Mouse (Mus musculus) erythroblast, embryonic 14.5 days (primary cell): ENCODE results near the gene Fbxw4. TPM values are rescaled to one million over a fixed set of nuclear protein-coding genes. Genes with fewer than 3 reads are reported as not detected.
"Not testable (repeated sequence)": the region's sequence is repeated elsewhere in the genome, so short reads cannot be mapped to it uniquely, and the experiment has no call there.

Experiments
- H3K27me3 ChIP-seq: 2 replicates; pipeline ENCODE4 v1.6.1; 2012; ENCODE audit warnings: inconsistent platforms; ENCODE audit not compliant: control insufficient read depth
- H3K36me3 ChIP-seq: 2 replicates; pipeline ENCODE4 v1.6.1; 2012; ENCODE audit warnings: mild to moderate bottlenecking, inconsistent platforms; ENCODE audit not compliant: control insufficient read depth
- H3K4me1 ChIP-seq: 2 replicates; pipeline ENCODE4 v1.6.1; 2012; ENCODE audit warnings: inconsistent platforms; ENCODE audit not compliant: control insufficient read depth
- H3K4me3 ChIP-seq: replicated peaks from 2 replicates; pipeline ENCODE3; 2012; ENCODE audit warnings: moderate library complexity, mild to moderate bottlenecking, inconsistent platforms
- H3K9me3 ChIP-seq: 2 replicates; pipeline ENCODE4 v1.6.1; 2012; ENCODE audit warnings: low read length, inconsistent platforms, mixed read lengths; ENCODE audit not compliant: control insufficient read depth
- GATA1 ChIP-seq: IDR thresholded peaks from 2 replicates; pipeline ENCODE4 v1.6.1; 2012; ENCODE audit warnings: low read length, inconsistent platforms, mixed read lengths
- TAL1 ChIP-seq: IDR thresholded peaks from 3 replicates; pipeline ENCODE4 v1.6.1; 2012; ENCODE audit warnings: low read length, inconsistent platforms, mixed read lengths
- polyA plus RNA-seq: library from polyadenylated mRNA; stranded (reverse); fragments of >175 nt; gene quantifications from 2 replicates; pipeline ENCODE4 v1.2.3, GENCODE M21; 2012

The Fbxw4 gene
- polyA plus RNA-seq, 1 experiment: 8.5 TPM

GRCm38 (mm10) chr19:45565925-45566715 lies 94.0 kb downstream of the Fbxw4 start:
- H3K9me3 ChIP-seq: no peaks in the 10 kb centered on the region
- H3K27me3 ChIP-seq: no peaks in the 10 kb centered on the region
- TF ChIP-seq TAL1 (no peak), GATA1 (no peak)
- H3K36me3 ChIP-seq: no peaks in the 10 kb centered on the region; the same call in 1 of the 2 replicates
- H3K4me3 ChIP-seq: no peak overlapping the region
- H3K4me1 ChIP-seq: peaks cover 6% of the 10 kb centered on the region

GRCm38 (mm10) chr19:45560153-45560890 lies 99.8 kb downstream of the Fbxw4 start, which contains the start of the genes Poll and Gm17018:
Poll (minus strand) TSS chr19:45560531.
Gm17018 (plus strand) TSS chr19:45560615.
- no peaks in the 10 kb centered on the region for H3K27me3 ChIP-seq
- H3K4me3 ChIP-seq: peak within 1 kb of the TSS; percentile 89
- H3K36me3 ChIP-seq: peaks cover 11% of the 10 kb centered on the region
- H3K4me1 ChIP-seq: peaks cover 30% of the 10 kb centered on the region
- TF ChIP-seq TAL1 (no peak), GATA1 (no peak)
- no peaks in the 10 kb centered on the region for H3K9me3 ChIP-seq

GRCm38 (mm10) chr19:45554136-45554535 lies 106.0 kb downstream of the Fbxw4 start:
- no peak overlapping the region for H3K4me3 ChIP-seq

GRCm38 (mm10) chr19:45552187-45552586 lies 107.9 kb downstream of the Fbxw4 start:
- peaks cover 12% of the 10 kb centered on the region for H3K9me3 ChIP-seq
- H3K4me3 ChIP-seq: no peak overlapping the region
- TF ChIP-seq GATA1: no peak
- no peak for TF ChIP-seq TAL1
- peaks cover 2% of the 10 kb centered on the region; the same call in 1 of the 2 replicates for H3K27me3 ChIP-seq
- H3K36me3 ChIP-seq: peaks cover 39% of the 10 kb centered on the region
- H3K4me1 ChIP-seq: peaks cover 39% of the 10 kb centered on the region

More at GRCm38 (mm10) chr19:45554136-45554535, 106.0 kb downstream of the Fbxw4 start:
- Histone ChIP-seq H3K4me1 (peaks cover 21% of the 10 kb centered on the region), H3K9me3 (no peaks in the 10 kb centered on the region; the same call in 1 of the 2 replicates), H3K27me3 (no peaks in the 10 kb centered on the region), H3K36me3 (peaks cover 42% of the 10 kb centered on the region)
- TF ChIP-seq TAL1 (no peak), GATA1 (no peak)

- peaks cover 45% of the 10 kb centered on the region for H3K4me1 ChIP-seq
- H3K27me3 ChIP-seq: peaks cover 14% of the 10 kb centered on the region
- peaks cover 12% of the 10 kb centered on the region for H3K9me3 ChIP-seq
- no peak for TF ChIP-seq GATA1
- no peak for TF ChIP-seq TAL1
- no peak overlapping the region for H3K4me3 ChIP-seq
- H3K36me3 ChIP-seq: peaks cover 27% of the 10 kb centered on the region
Observed at GRCm38 (mm10) chr19:45549948-45550347, 110.2 kb downstream of the Fbxw4 start.

DNA sequence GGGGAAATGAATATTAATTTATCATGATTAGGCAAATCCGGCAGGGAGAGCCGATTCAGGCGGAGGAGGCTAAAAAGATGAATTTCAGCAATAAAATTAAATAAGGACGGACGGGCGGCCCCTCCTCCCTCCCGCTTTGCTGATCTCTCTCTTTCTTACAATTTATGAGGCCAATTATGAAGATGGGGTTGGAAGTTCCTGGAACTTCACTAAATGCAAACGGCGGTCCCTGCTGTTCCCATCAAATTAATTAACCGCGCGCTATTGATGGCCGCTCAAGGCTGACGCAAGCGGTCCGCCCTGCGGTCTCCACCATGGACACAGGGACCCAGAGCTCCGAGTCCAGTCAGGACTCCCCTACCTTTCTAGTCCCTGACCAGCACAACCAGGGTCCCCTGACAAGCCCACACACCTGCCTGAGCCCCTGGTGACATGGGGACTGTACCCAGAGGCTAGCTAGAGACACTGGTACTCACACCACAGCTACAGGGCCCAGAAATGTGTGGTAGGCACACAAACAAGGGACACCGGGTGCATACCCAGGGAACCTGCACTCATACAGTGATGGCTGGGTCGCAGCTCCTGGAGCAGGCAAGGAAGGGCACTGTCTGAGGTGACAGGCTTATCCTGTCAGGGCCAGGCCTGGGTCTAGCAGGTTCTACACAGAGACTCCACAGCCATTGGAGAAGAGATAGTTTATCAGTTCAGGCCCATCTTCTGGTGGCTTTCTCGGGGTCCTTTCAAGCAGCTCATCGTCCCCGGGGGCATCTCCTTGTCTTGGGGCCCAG lies 110.8 kb downstream of the Fbxw4 start:
- TF ChIP-seq TAL1 (no peak), GATA1 (no peak)
- Histone ChIP-seq H3K4me1 (peaks cover 51% of the 10 kb centered on the region), H3K36me3 (peaks cover 21% of the 10 kb centered on the region), H3K4me3 (no peak overlapping the region), H3K27me3 (peaks cover 19% of the 10 kb centered on the region), H3K9me3 (peaks cover 12% of the 10 kb centered on the region)

DNA sequence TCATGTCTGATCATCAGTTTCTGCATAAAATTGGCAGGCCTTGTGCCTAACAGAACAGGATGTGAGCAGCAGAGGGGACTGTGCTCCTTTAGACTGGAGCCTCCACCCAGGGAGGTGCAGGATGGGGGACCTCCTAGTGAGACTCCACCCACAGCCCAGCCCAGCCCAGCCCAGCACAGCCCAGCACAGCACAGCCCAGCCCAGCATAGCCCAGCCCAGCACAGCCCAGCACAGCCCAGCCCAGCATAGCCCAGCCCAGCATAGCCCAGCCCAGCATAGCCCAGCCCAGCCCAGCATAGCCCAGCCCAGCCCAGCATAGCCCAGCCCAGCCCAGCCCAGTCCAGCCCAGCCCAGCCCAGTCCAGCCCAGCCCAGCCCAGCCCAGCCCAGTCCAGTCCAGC lies 111.9 kb downstream of the Fbxw4 start:
- not testable (repeated sequence) for H3K4me3 ChIP-seq
- peaks cover 10% of the 10 kb centered on the region for H3K36me3 ChIP-seq
- H3K4me1 ChIP-seq: peaks cover 56% of the 10 kb centered on the region
- H3K9me3 ChIP-seq: peaks cover 12% of the 10 kb centered on the region
- H3K27me3 ChIP-seq: peaks cover 29% of the 10 kb centered on the region

DNA sequence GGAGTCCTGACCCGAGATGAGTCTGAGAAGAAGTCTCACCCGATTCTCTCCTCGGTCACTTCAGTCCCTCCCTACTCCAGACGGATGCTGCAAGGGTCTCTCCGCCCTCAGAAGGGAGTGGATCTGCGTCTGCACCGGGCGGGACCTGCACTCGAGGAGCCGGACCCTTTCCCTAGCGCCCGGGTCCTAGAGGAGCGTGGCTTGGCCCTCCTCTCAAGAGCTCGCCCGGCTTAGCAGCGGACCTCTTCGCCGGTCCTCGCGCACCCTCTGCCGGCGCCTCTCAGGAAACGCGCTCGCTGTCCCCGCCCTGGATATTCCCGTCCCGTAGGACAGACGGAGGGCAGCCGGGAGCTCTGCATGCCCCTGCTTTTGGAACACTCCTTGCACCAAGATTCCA lies 115.2 kb downstream of the Fbxw4 start:
- peaks cover 66% of the 10 kb centered on the region for H3K4me1 ChIP-seq
- H3K9me3 ChIP-seq: peaks cover 12% of the 10 kb centered on the region
- peak overlapping the region; percentile 47 for H3K4me3 ChIP-seq
- peaks cover 56% of the 10 kb centered on the region for H3K27me3 ChIP-seq
- TF ChIP-seq TAL1 (no peak), GATA1 (no peak)
- H3K36me3 ChIP-seq: no peaks in the 10 kb centered on the region; the same call in none of the 2 replicates
